Mouse (Mus musculus) CH12.LX (cell line): ENCODE measurements at regions not wholly inside any gene's neighbourhood (a gene's known extent, or its start where the extent isn't known, plus 50 kb on each side); places are given as distances from the start of the nearest gene placed in this dataset.

ENCODE experiments used
- CTCF ChIP-seq, 2 experiments: IDR thresholded peaks in 1 of 2; conservative IDR thresholded peaks in 1 of 2; 2 replicates each; pipeline ENCODE4 v1.5.1; 2011 to 2012; ENCODE audit warnings: low read depth in 2 of 2, low read length in 2 of 2, improper control_type of control experiment in 1 of 2, inconsistent platforms in 1 of 2, mild to moderate bottlenecking in 1 of 2, moderate library complexity in 1 of 2
- EP300 ChIP-seq: IDR thresholded peaks from 2 replicates; pipeline ENCODE4 v1.6.1; 2011; ENCODE audit warnings: low read length, improper control_type of control experiment
- ETS1 ChIP-seq: conservative IDR thresholded peaks from 2 replicates; pipeline ENCODE4 v1.6.1; 2012; ENCODE audit warnings: low read depth, mild to moderate bottlenecking, inconsistent platforms, low read length, improper control_type of control experiment, moderate library complexity
- POLR2A ChIP-seq: IDR thresholded peaks from 2 replicates; pipeline ENCODE4 v1.6.1; 2011; ENCODE audit warnings: low read depth, mild to moderate bottlenecking, improper control_type of control experiment, low read length

- no peak for TF ChIP-seq POLR2A
- TF ChIP-seq CTCF (conservative IDR thresholded peaks at IDR 0.05 in 1 of 2, IDR thresholded peaks at IDR 0.05 in 1 of 2; ENCODE audit: low read depth in 2 of 2, low read length in 2 of 2): no peak
- TF ChIP-seq EP300: no peak
- TF ChIP-seq ETS1: no peak
Observed at GRCm38 (mm10) chr4:148743414-148743844, 60.8 kb upstream of the Casz1 start.
